Mouse (Mus musculus): ENCODE data around the gene Rnf149.
"Not testable (repeated sequence)": the region's sequence is repeated elsewhere in the genome, so short reads cannot be mapped to it uniquely, and the experiment has no call there.

Rnf149 gene

GRCm38 (mm10) chr1:39577253-39577705, at the start of gene Rnf149:
Rnf149 (minus strand) TSS chr1:39577405.
- peak; percentile 94 for DNase-seq

- DNase-seq = no peak
Observed at GRCm38 (mm10) chr1:39625491-39625890, 48.3 kb upstream of the Rnf149 start.

- DNase-seq = no peak
Observed at GRCm38 (mm10) chr1:39623729-39624128, 46.5 kb upstream of the Rnf149 start.

- DNase-seq = no peak
Observed at GRCm38 (mm10) chr1:39623106-39623505, 45.9 kb upstream of the Rnf149 start.

- no peak for DNase-seq
Observed at GRCm38 (mm10) chr1:39618524-39618923, 41.3 kb upstream of the Rnf149 start.

GRCm38 (mm10) chr1:39615526-39615925, 38.3 kb upstream of the Rnf149 start:
- DNase-seq = no peak

GRCm38 (mm10) chr1:39614462-39615279, 37.5 kb upstream of the Rnf149 start:
- no peak for DNase-seq

- DNase-seq = no peak
Observed at GRCm38 (mm10) chr1:39613061-39613460, 35.9 kb upstream of the Rnf149 start.

- DNase-seq = peak; percentile 67
Observed at GRCm38 (mm10) chr1:39612491-39612890, 35.3 kb upstream of the Rnf149 start.

GRCm38 (mm10) chr1:39608534-39608933, 31.3 kb upstream of the Rnf149 start:
- no peak for DNase-seq

- DNase-seq = no peak
Observed at GRCm38 (mm10) chr1:39602477-39602876, 25.3 kb upstream of the Rnf149 start.

GRCm38 (mm10) chr1:39598726-39599125, 21.5 kb upstream of the Rnf149 start:
- no peak for DNase-seq

GRCm38 (mm10) chr1:39597135-39597534, 19.9 kb upstream of the Rnf149 start:
- not testable (repeated sequence) for DNase-seq

- DNase-seq = peak; percentile 43
Observed at GRCm38 (mm10) chr1:39593836-39594235, 16.6 kb upstream of the Rnf149 start.

- peak; percentile 70 for DNase-seq
Observed at GRCm38 (mm10) chr1:39592090-39592489, 14.9 kb upstream of the Rnf149 start.

GRCm38 (mm10) chr1:39591557-39591956, 14.4 kb upstream of the Rnf149 start:
- DNase-seq = not testable (repeated sequence)

GRCm38 (mm10) chr1:39590193-39590592, 13.0 kb upstream of the Rnf149 start:
- DNase-seq = no peak

- DNase-seq = no peak
Observed at GRCm38 (mm10) chr1:39585416-39585815, 8.2 kb upstream of the Rnf149 start.

GRCm38 (mm10) chr1:39583173-39583572, 6.0 kb upstream of the Rnf149 start:
- no peak for DNase-seq

- no peak for DNase-seq
Observed at GRCm38 (mm10) chr1:39581215-39581614, 4.0 kb upstream of the Rnf149 start.

GRCm38 (mm10) chr1:39579139-39579538, 1.9 kb upstream of the Rnf149 start:
- no peak for DNase-seq

GRCm38 (mm10) chr1:39578446-39578845, 1.2 kb upstream of the Rnf149 start:
- DNase-seq = no peak

GRCm38 (mm10) chr1:39576431-39577243, 568 bp downstream of the Rnf149 start:
- peak; percentile 50 for DNase-seq

All from kidney, adult 11 months (tissue).